Mouse (Mus musculus): ENCODE results near the gene Chsy1. TPM values are rescaled to one million over a fixed set of nuclear protein-coding genes. Genes with fewer than 3 reads are reported as not detected.
A peak's percentile ranks its signal among the peaks of the same experiment; 100 is the strongest.

The Chsy1 gene
- polyA plus RNA-seq, 1 experiment from 2014 or later, result 30.4 TPM

- Histone ChIP-seq H3K27me3 (ENCODE audit: control insufficient read depth, insufficient read depth, low read length) (no peaks in the 10 kb centered on the region), H3K9ac (ENCODE audit: low read depth, low read length) (no peak overlapping the region), H3K4me3 (ENCODE audit: low read depth, low read length) (no peak overlapping the region), H3K36me3 (ENCODE audit: control insufficient read depth, insufficient read depth, low read length) (peaks cover 13% of the 10 kb centered on the region; the same call in 1 of the 2 replicates), H3K4me2 (replicated peaks; ENCODE audit: low read depth, low read length) (no peak overlapping the region), H3K4me1 (replicated peaks; ENCODE audit: control insufficient read depth, insufficient read depth, low read length) (no peaks in the 10 kb centered on the region; the same call in 1 of the 2 replicates), H3K9me3 (ENCODE audit: control insufficient read depth, low read length) (no peaks in the 10 kb centered on the region), H3K27ac (ENCODE audit: low read depth, low read length) (no peak overlapping the region)
- DNase-seq (ENCODE audit: low spot score) (no peak), ATAC-seq (ENCODE audit: low FRiP score) (no peak)
- 89% methylated on average over 7 of the region's 7 CpGs for WGBS
Observed at GRCm38 (mm10) chr7:66084546-66084945, 24.8 kb upstream of the Chsy1 start.

- Histone ChIP-seq H3K9ac (ENCODE audit: low read depth, low read length) (no peak overlapping the region), H3K36me3 (ENCODE audit: control insufficient read depth, insufficient read depth, low read length) (peaks cover 17% of the 10 kb centered on the region; the same call in 1 of the 2 replicates)
Observed at GRCm38 (mm10) chr7:66087652-66088051, 21.7 kb upstream of the Chsy1 start.

DNA sequence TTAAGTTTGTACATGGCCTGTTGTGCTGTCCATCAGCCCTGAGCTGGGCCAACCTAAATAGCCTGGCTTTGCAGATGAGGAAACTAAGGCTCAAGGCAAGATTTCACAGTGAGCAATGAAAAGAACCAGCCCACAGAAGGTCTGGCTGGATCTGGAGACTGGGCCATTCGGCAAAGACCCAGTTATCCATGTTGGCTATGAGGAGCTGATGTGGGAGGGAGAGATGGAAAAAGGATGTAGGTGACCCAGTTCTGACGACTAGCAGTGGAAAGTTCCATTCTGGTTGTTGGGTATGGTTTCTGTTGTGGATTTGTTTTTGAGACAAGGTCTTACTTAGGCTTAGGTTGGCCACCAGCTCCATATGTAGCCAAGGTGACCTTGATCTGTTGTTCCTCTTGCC lies 21.2 kb upstream of the Chsy1 start:
- ATAC-seq (ENCODE audit: low FRiP score), result no peak
- Histone ChIP-seq H3K9me3 (ENCODE audit: control insufficient read depth, low read length) (no peaks in the 10 kb centered on the region), H3K36me3 (ENCODE audit: control insufficient read depth, insufficient read depth, low read length) (peaks cover 17% of the 10 kb centered on the region; the same call in 1 of the 2 replicates), H3K27ac (ENCODE audit: low read depth, low read length) (no peak overlapping the region), H3K27me3 (ENCODE audit: control insufficient read depth, insufficient read depth, low read length) (no peaks in the 10 kb centered on the region), H3K9ac (ENCODE audit: low read depth, low read length) (no peak overlapping the region), H3K4me2 (replicated peaks; ENCODE audit: low read depth, low read length) (no peak overlapping the region), H3K4me3 (ENCODE audit: low read depth, low read length) (no peak overlapping the region), H3K4me1 (replicated peaks; ENCODE audit: control insufficient read depth, insufficient read depth, low read length) (no peaks in the 10 kb centered on the region)
- no peak for DNase-seq (ENCODE audit: low spot score)
- WGBS, result 80% methylated on average over 2 of the region's 2 CpGs

More at GRCm38 (mm10) chr7:66087652-66088051, 21.7 kb upstream of the Chsy1 start:
- no peak for DNase-seq (ENCODE audit: low spot score)
- Histone ChIP-seq H3K4me2 (replicated peaks; ENCODE audit: low read depth, low read length) (no peak overlapping the region), H3K4me3 (ENCODE audit: low read depth, low read length) (no peak overlapping the region), H3K9me3 (ENCODE audit: control insufficient read depth, low read length) (no peaks in the 10 kb centered on the region), H3K4me1 (replicated peaks; ENCODE audit: control insufficient read depth, insufficient read depth, low read length) (no peaks in the 10 kb centered on the region), H3K27me3 (ENCODE audit: control insufficient read depth, insufficient read depth, low read length) (no peaks in the 10 kb centered on the region), H3K27ac (ENCODE audit: low read depth, low read length) (no peak overlapping the region)
- ATAC-seq (ENCODE audit: low FRiP score), result no peak
- WGBS, result 91% methylated on average over 4 of the region's 4 CpGs

DNA sequence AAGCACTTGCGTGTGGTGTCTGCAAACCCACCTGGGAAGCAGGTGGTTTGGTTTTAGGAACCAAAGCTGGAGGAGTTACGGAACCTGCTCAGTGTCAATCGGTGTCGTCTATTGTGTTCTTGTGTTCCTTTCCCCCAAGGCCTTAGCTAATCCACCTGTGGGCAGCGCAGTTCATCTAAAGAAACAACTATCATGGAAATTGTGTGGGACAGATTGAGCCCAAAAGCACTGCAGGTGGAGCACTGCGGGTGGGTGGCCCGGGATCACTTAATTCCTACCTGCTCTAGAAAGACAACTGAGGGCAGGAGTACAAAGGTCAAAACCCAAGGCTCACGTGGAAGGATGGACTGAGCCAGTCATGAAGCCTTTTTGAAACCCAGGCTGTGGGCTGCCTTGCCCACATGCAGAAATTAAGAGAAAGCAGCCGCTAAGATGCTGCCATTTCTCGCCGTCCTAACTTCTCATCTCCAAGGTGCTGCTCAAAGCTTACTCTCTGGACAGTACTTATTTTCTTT lies 18.6 kb upstream of the Chsy1 start:
- Histone ChIP-seq H3K4me1 (replicated peaks; ENCODE audit: control insufficient read depth, insufficient read depth, low read length) (no peaks in the 10 kb centered on the region), H3K27ac (ENCODE audit: low read depth, low read length) (no peak overlapping the region), H3K9me3 (ENCODE audit: control insufficient read depth, low read length) (no peaks in the 10 kb centered on the region), H3K4me3 (ENCODE audit: low read depth, low read length) (no peak overlapping the region), H3K9ac (ENCODE audit: low read depth, low read length) (no peak overlapping the region), H3K36me3 (ENCODE audit: control insufficient read depth, insufficient read depth, low read length) (peaks cover 13% of the 10 kb centered on the region; the same call in 1 of the 2 replicates), H3K27me3 (ENCODE audit: control insufficient read depth, insufficient read depth, low read length) (no peaks in the 10 kb centered on the region), H3K4me2 (replicated peaks; ENCODE audit: low read depth, low read length) (no peak overlapping the region)
- 85% methylated on average over 11 of the region's 11 CpGs for WGBS
- DNase-seq (ENCODE audit: low spot score), result no peak
- no peak for ATAC-seq (ENCODE audit: low FRiP score)

DNA sequence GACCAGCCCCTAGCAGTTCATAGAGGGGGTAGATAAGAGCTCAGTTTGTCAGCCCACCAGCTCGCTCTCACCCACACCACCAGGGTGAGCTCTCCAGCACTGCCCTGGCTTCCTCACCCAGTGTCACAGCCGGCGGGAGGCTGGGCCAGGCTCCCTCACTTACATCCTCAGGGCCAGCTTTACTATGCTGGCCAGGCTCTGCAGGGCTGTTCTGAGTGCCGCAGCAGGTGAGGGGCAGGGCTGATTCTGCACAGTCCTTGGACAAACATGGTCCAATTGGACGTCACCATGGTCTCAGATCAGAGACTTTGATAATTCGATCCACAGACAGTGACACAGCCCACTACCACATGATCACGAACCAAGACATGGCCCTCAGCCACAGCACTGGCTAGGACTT lies 17.8 kb upstream of the Chsy1 start:
- no peak for ATAC-seq (ENCODE audit: low FRiP score)
- H3K4me1 ChIP-seq (replicated peaks; ENCODE audit: control insufficient read depth, insufficient read depth, low read length), result no peaks in the 10 kb centered on the region
- no peak for DNase-seq (ENCODE audit: low spot score)
- H3K4me2 ChIP-seq (replicated peaks; ENCODE audit: low read depth, low read length), result no peak overlapping the region
- H3K4me3 ChIP-seq (ENCODE audit: low read depth, low read length), result no peak overlapping the region
- H3K9ac ChIP-seq (ENCODE audit: low read depth, low read length), result no peak overlapping the region
- 87% methylated on average over 7 of the region's 7 CpGs for WGBS
- no peaks in the 10 kb centered on the region for H3K9me3 ChIP-seq (ENCODE audit: control insufficient read depth, low read length)
- H3K27ac ChIP-seq (ENCODE audit: low read depth, low read length), result no peak overlapping the region
- H3K27me3 ChIP-seq (ENCODE audit: control insufficient read depth, insufficient read depth, low read length), result no peaks in the 10 kb centered on the region
- peaks cover 10% of the 10 kb centered on the region; the same call in 1 of the 2 replicates for H3K36me3 ChIP-seq (ENCODE audit: control insufficient read depth, insufficient read depth, low read length)

GRCm38 (mm10) chr7:66092656-66093055 lies 16.7 kb upstream of the Chsy1 start:
- no peaks in the 10 kb centered on the region for H3K27me3 ChIP-seq (ENCODE audit: control insufficient read depth, insufficient read depth, low read length)
- H3K4me3 ChIP-seq (ENCODE audit: low read depth, low read length), result no peak overlapping the region
- no peak for ATAC-seq (ENCODE audit: low FRiP score)
- no peaks in the 10 kb centered on the region for H3K4me1 ChIP-seq (replicated peaks; ENCODE audit: control insufficient read depth, insufficient read depth, low read length)
- peaks cover 7% of the 10 kb centered on the region; the same call in 1 of the 2 replicates for H3K36me3 ChIP-seq (ENCODE audit: control insufficient read depth, insufficient read depth, low read length)
- 91% methylated on average over 8 of the region's 8 CpGs for WGBS
- no peak for DNase-seq (ENCODE audit: low spot score)
- no peak overlapping the region for H3K9ac ChIP-seq (ENCODE audit: low read depth, low read length)
- H3K27ac ChIP-seq (ENCODE audit: low read depth, low read length), result no peak overlapping the region
- no peak overlapping the region for H3K4me2 ChIP-seq (replicated peaks; ENCODE audit: low read depth, low read length)
- H3K9me3 ChIP-seq (ENCODE audit: control insufficient read depth, low read length), result no peaks in the 10 kb centered on the region

DNA sequence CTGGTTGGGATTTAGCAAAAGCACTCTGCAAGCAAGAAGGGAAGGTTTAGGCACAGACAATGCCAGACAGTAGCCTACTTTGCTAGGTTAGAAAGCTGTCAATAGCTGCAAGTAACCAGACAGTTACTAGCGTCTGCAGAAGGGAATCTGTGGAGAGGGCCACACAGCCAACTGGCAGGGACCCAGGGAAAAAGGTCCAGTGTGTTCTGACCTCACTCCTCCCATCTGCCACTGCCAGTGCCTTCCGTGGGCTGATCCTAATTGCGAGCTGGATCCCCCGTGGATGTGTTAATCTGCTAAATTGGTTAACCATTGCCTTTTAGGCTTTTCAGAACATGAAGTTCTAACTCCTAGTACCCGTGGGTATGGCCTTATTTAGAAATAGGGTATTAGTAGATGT lies 15.2 kb upstream of the Chsy1 start:
- DNase-seq (ENCODE audit: low spot score), result no peak
- WGBS, result 81% methylated on average over 5 of the region's 5 CpGs
- Histone ChIP-seq H3K4me2 (replicated peaks; ENCODE audit: low read depth, low read length) (no peak overlapping the region), H3K27me3 (ENCODE audit: control insufficient read depth, insufficient read depth, low read length) (no peaks in the 10 kb centered on the region), H3K9me3 (ENCODE audit: control insufficient read depth, low read length) (no peaks in the 10 kb centered on the region), H3K4me1 (replicated peaks; ENCODE audit: control insufficient read depth, insufficient read depth, low read length) (no peaks in the 10 kb centered on the region), H3K4me3 (ENCODE audit: low read depth, low read length) (no peak overlapping the region), H3K9ac (ENCODE audit: low read depth, low read length) (no peak overlapping the region), H3K36me3 (ENCODE audit: control insufficient read depth, insufficient read depth, low read length) (peaks cover 4% of the 10 kb centered on the region; the same call in 1 of the 2 replicates), H3K27ac (ENCODE audit: low read depth, low read length) (no peak overlapping the region)
- ATAC-seq (ENCODE audit: low FRiP score), result no peak

- ATAC-seq (ENCODE audit: low FRiP score), result no peak
- WGBS, result 84% methylated on average over 7 of the region's 7 CpGs
Observed at GRCm38 (mm10) chr7:66098803-66099202, 10.5 kb upstream of the Chsy1 start.

GRCm38 (mm10) chr7:66101866-66102265 lies 7.4 kb upstream of the Chsy1 start:
- no peak overlapping the region for H3K4me3 ChIP-seq (ENCODE audit: low read depth, low read length)
- H3K27me3 ChIP-seq (ENCODE audit: control insufficient read depth, insufficient read depth, low read length), result no peaks in the 10 kb centered on the region
- DNase-seq (ENCODE audit: low spot score) (peak; percentile 63), ATAC-seq (ENCODE audit: low FRiP score) (no peak)
- no peak overlapping the region for H3K9ac ChIP-seq (ENCODE audit: low read depth, low read length)
- WGBS, result 6% methylated on average over 4 of the region's 4 CpGs
- H3K27ac ChIP-seq (ENCODE audit: low read depth, low read length), result no peak overlapping the region
- no peaks in the 10 kb centered on the region for H3K9me3 ChIP-seq (ENCODE audit: control insufficient read depth, low read length)
- H3K36me3 ChIP-seq (ENCODE audit: control insufficient read depth, insufficient read depth, low read length), result no peaks in the 10 kb centered on the region
- H3K4me1 ChIP-seq (replicated peaks; ENCODE audit: control insufficient read depth, insufficient read depth, low read length), result no peaks in the 10 kb centered on the region
- no peak overlapping the region for H3K4me2 ChIP-seq (replicated peaks; ENCODE audit: low read depth, low read length)

More at GRCm38 (mm10) chr7:66098803-66099202, 10.5 kb upstream of the Chsy1 start:
- H3K9ac ChIP-seq (ENCODE audit: low read depth, low read length), result no peak overlapping the region
- DNase-seq (ENCODE audit: low spot score), result no peak
- H3K9me3 ChIP-seq (ENCODE audit: control insufficient read depth, low read length), result no peaks in the 10 kb centered on the region
- H3K27ac ChIP-seq (ENCODE audit: low read depth, low read length), result no peak overlapping the region
- no peaks in the 10 kb centered on the region for H3K27me3 ChIP-seq (ENCODE audit: control insufficient read depth, insufficient read depth, low read length)
- H3K4me2 ChIP-seq (replicated peaks; ENCODE audit: low read depth, low read length), result no peak overlapping the region
- H3K36me3 ChIP-seq (ENCODE audit: control insufficient read depth, insufficient read depth, low read length), result no peaks in the 10 kb centered on the region
- no peak overlapping the region for H3K4me3 ChIP-seq (ENCODE audit: low read depth, low read length)
- no peaks in the 10 kb centered on the region for H3K4me1 ChIP-seq (replicated peaks; ENCODE audit: control insufficient read depth, insufficient read depth, low read length)

All from hindbrain, embryonic 11.5 days (tissue).